Mouse (Mus musculus) embryonic facial prominence, embryonic 10.5 days (tissue): Measurements from ENCODE around the gene Stbd1. TPM values are rescaled to one million over a fixed set of nuclear protein-coding genes. Genes with fewer than 3 reads are reported as not detected.

ENCODE experiments used
- polyA plus RNA-seq: library from polyadenylated mRNA; unstranded; fragments of >200 nt; fragmentation: Nextera tagmentation; extraction: Ambion mirVana; gene quantifications from 2 replicates; pipeline ENCODE4 v1.2.1, GENCODE M21; 2016

Stbd1 gene
- polyA plus RNA-seq, 1 experiment from 2014 or later: 7.7 TPM

Other genes starting within 250 kb of the Stbd1 start
- 72.6 and 76.2 TPM in 2 replicates for gene Nup54, start 167.8 kb upstream of the Stbd1 start, polyA plus RNA-seq
- gene Scarb2, start 96.2 kb upstream of the Stbd1 start, polyA plus RNA-seq: 7.1 and 7.6 TPM in 2 replicates
- gene Fam47e, start 48.0 kb upstream of the Stbd1 start, polyA plus RNA-seq: not detected in 2 replicates
- gene Ccdc158, start 72.2 kb downstream of the Stbd1 start, polyA plus RNA-seq: 0.54 and 0.92 TPM in 2 replicates
- 4.5 and 4.8 TPM in 2 replicates for gene Shroom3, start 80.4 kb downstream of the Stbd1 start, polyA plus RNA-seq